Mouse (Mus musculus) hindbrain, embryonic 13.5 days (tissue): ENCODE data around the gene Kctd2. TPM values are rescaled to one million over a fixed set of nuclear protein-coding genes. Genes with fewer than 3 reads are reported as not detected.

Experiments
- ATAC-seq: fragments of 200-750 bp; cut with Nextera tagmentation; 2 replicates; pipeline ENCODE4 v1.8.0; 2017; ENCODE audit warnings: moderate TSS enrichment; ENCODE audit not compliant: low FRiP score
- H3K27ac ChIP-seq: fragments of 300-500 bp; sonication (generic); 2 replicates; pipeline ENCODE4 v1.5.1; 2015; ENCODE audit warnings: inconsistent platforms, mild to moderate bottlenecking, moderate library complexity
- H3K27me3 ChIP-seq: fragments of 300-500 bp; sonication (generic); 2 replicates; pipeline ENCODE4 v1.6.1; 2015; ENCODE audit warnings: mild to moderate bottlenecking, inconsistent platforms
- H3K36me3 ChIP-seq: fragments of 300-500 bp; sonication (generic); 2 replicates; pipeline ENCODE4 v1.6.1; 2015; ENCODE audit warnings: mild to moderate bottlenecking, inconsistent platforms
- H3K4me1 ChIP-seq: fragments of 300-500 bp; sonication (generic); replicated peaks from 2 replicates; pipeline ENCODE4 v1.6.1; 2015; ENCODE audit warnings: inconsistent platforms
- H3K4me2 ChIP-seq: fragments of 300-500 bp; sonication (generic); 2 replicates; pipeline ENCODE4 v1.6.1; 2015; ENCODE audit warnings: inconsistent platforms, mild to moderate bottlenecking, moderate library complexity
- H3K4me3 ChIP-seq: fragments of 300-500 bp; sonication (generic); 2 replicates; pipeline ENCODE4 v1.5.1; 2015; ENCODE audit warnings: mild to moderate bottlenecking, inconsistent platforms
- H3K9ac ChIP-seq: fragments of 300-500 bp; sonication (generic); 2 replicates; pipeline ENCODE4 v1.6.1; 2015; ENCODE audit warnings: mild to moderate bottlenecking, inconsistent platforms
- H3K9me3 ChIP-seq: fragments of 300-500 bp; sonication (generic); 2 replicates; pipeline ENCODE4 v1.6.1; 2016; ENCODE audit warnings: inconsistent platforms
- WGBS: fragments of 180-500 bp; shearing (Covaris S2); methylation state at CpG from one replicate; pipeline ENCODE4 v1.1.7; 2015; 5-methylcytosine and 5-hydroxymethylcytosine counted together
- polyA plus RNA-seq: library from polyadenylated mRNA; unstranded; fragments of >200 nt; fragmentation: Nextera tagmentation; extraction: Ambion mirVana; gene quantifications from 2 replicates; pipeline ENCODE4 v1.2.1, GENCODE M21; 2015

Gene Kctd2
- polyA plus RNA-seq, 1 experiment from 2014 or later = 22.2 TPM

GRCm38 (mm10) chr11:115427482-115428331 lies 7.8 kb downstream of the Kctd2 start:
- peak overlapping the region; percentile 39; the same call in 1 of the 2 replicates for H3K9ac ChIP-seq
- H3K9me3 ChIP-seq = no peaks in the 10 kb centered on the region
- peak overlapping the region; percentile 63 for H3K27ac ChIP-seq
- peaks cover 11% of the 10 kb centered on the region for H3K4me1 ChIP-seq
- H3K27me3 ChIP-seq = no peaks in the 10 kb centered on the region
- no peak overlapping the region for H3K4me3 ChIP-seq
- 33% methylated on average over 20 of the region's 20 CpGs for WGBS
- peaks cover 78% of the 10 kb centered on the region for H3K36me3 ChIP-seq
- ATAC-seq = peak; percentile 71
- H3K4me2 ChIP-seq = peak overlapping the region; percentile 36

GRCm38 (mm10) chr11:115429307-115429706 lies 9.4 kb downstream of the Kctd2 start:
- Histone ChIP-seq H3K4me1 (peaks cover 11% of the 10 kb centered on the region), H3K4me2 (no peak overlapping the region), H3K27me3 (no peaks in the 10 kb centered on the region), H3K36me3 (peaks cover 79% of the 10 kb centered on the region), H3K27ac (no peak overlapping the region), H3K9me3 (no peaks in the 10 kb centered on the region), H3K4me3 (no peak overlapping the region), H3K9ac (no peak overlapping the region)
- 89% methylated on average over 7 of the region's 7 CpGs for WGBS
- no peak for ATAC-seq

- H3K36me3 ChIP-seq = peaks cover 66% of the 10 kb centered on the region
- no peak overlapping the region for H3K4me3 ChIP-seq
- peaks cover 16% of the 10 kb centered on the region for H3K4me1 ChIP-seq
- WGBS = 93% methylated on average over 6 of the region's 6 CpGs
- no peak overlapping the region for H3K4me2 ChIP-seq
- H3K27me3 ChIP-seq = peaks cover 9% of the 10 kb centered on the region
- no peak overlapping the region for H3K9ac ChIP-seq
- H3K27ac ChIP-seq = no peak overlapping the region
- ATAC-seq = no peak
- no peaks in the 10 kb centered on the region for H3K9me3 ChIP-seq
Observed at GRCm38 (mm10) chr11:115430561-115430960, 10.6 kb downstream of the Kctd2 start.

GRCm38 (mm10) chr11:115432814-115433213 lies 12.9 kb downstream of the Kctd2 start:
- Histone ChIP-seq H3K4me3 (no peak overlapping the region), H3K27ac (no peak overlapping the region), H3K9ac (no peak overlapping the region), H3K4me2 (no peak overlapping the region), H3K36me3 (peaks cover 46% of the 10 kb centered on the region), H3K4me1 (peaks cover 18% of the 10 kb centered on the region), H3K27me3 (peaks cover 9% of the 10 kb centered on the region), H3K9me3 (no peaks in the 10 kb centered on the region)
- no peak for ATAC-seq
- 86% methylated on average over 4 of the region's 4 CpGs for WGBS

- Histone ChIP-seq H3K27ac (no peak overlapping the region), H3K9ac (no peak overlapping the region), H3K4me3 (no peak overlapping the region), H3K4me1 (peaks cover 14% of the 10 kb centered on the region), H3K4me2 (no peak overlapping the region), H3K36me3 (peaks cover 46% of the 10 kb centered on the region), H3K27me3 (peaks cover 9% of the 10 kb centered on the region), H3K9me3 (no peaks in the 10 kb centered on the region)
- WGBS = 83% methylated on average over 6 of the region's 6 CpGs
- ATAC-seq = no peak
Observed at GRCm38 (mm10) chr11:115433342-115433741, 13.4 kb downstream of the Kctd2 start.

GRCm38 (mm10) chr11:115435596-115436337 lies 15.8 kb downstream of the Kctd2 start:
- Histone ChIP-seq H3K4me1 (peaks cover 14% of the 10 kb centered on the region), H3K27ac (no peak overlapping the region), H3K36me3 (peaks cover 24% of the 10 kb centered on the region), H3K9me3 (no peaks in the 10 kb centered on the region), H3K4me3 (peak overlapping the region; percentile 27), H3K27me3 (peaks cover 9% of the 10 kb centered on the region), H3K4me2 (peak overlapping the region; percentile 54), H3K9ac (peak overlapping the region; percentile 67)
- ATAC-seq = peak; percentile 54; the same call in 1 of the 2 replicates
- WGBS = 5% methylated on average over 31 of the region's 31 CpGs

GRCm38 (mm10) chr11:115437571-115438122 lies 17.7 kb downstream of the Kctd2 start:
- ATAC-seq = no peak
- Histone ChIP-seq H3K9me3 (no peaks in the 10 kb centered on the region), H3K9ac (no peak overlapping the region), H3K27me3 (peaks cover 9% of the 10 kb centered on the region), H3K4me1 (peaks cover 17% of the 10 kb centered on the region), H3K4me3 (no peak overlapping the region), H3K36me3 (peaks cover 5% of the 10 kb centered on the region), H3K27ac (no peak overlapping the region), H3K4me2 (no peak overlapping the region)
- WGBS = 82% methylated on average over 5 of the region's 5 CpGs

GRCm38 (mm10) chr11:115439326-115439725 lies 19.4 kb downstream of the Kctd2 start:
- Histone ChIP-seq H3K27me3 (peaks cover 9% of the 10 kb centered on the region), H3K27ac (no peak overlapping the region), H3K4me3 (no peak overlapping the region), H3K9ac (no peak overlapping the region), H3K4me1 (peaks cover 17% of the 10 kb centered on the region), H3K9me3 (no peaks in the 10 kb centered on the region), H3K4me2 (no peak overlapping the region), H3K36me3 (no peaks in the 10 kb centered on the region)
- ATAC-seq = no peak
- WGBS = 85% methylated on average over 3 of the region's 3 CpGs

GRCm38 (mm10) chr11:115439906-115440595 lies 20.1 kb downstream of the Kctd2 start, which contains the start of gene Trim80:
Gene Trim80 (plus strand): TSS chr11:115440545.
- Histone ChIP-seq H3K27ac (no peak within 1 kb of the TSS), H3K4me1 (peaks cover 17% of the 10 kb centered on the region), H3K9me3 (no peaks in the 10 kb centered on the region), H3K4me3 (no peak within 1 kb of the TSS), H3K4me2 (no peak within 1 kb of the TSS), H3K9ac (no peak within 1 kb of the TSS), H3K36me3 (no peaks in the 10 kb centered on the region), H3K27me3 (peaks cover 5% of the 10 kb centered on the region)
- no peak for ATAC-seq
- WGBS = 94% methylated on average over 9 of the region's 9 CpGs

GRCm38 (mm10) chr11:115441417-115441816 lies 21.5 kb downstream of the Kctd2 start:
- no peak overlapping the region for H3K27ac ChIP-seq
- no peak overlapping the region for H3K4me3 ChIP-seq
- H3K27me3 ChIP-seq = no peaks in the 10 kb centered on the region
- ATAC-seq = no peak
- H3K4me1 ChIP-seq = peaks cover 4% of the 10 kb centered on the region; the same call in 1 of the 2 replicates
- 55% methylated on average over 15 of the region's 15 CpGs for WGBS
- H3K36me3 ChIP-seq = no peaks in the 10 kb centered on the region
- H3K9me3 ChIP-seq = no peaks in the 10 kb centered on the region
- no peak overlapping the region for H3K9ac ChIP-seq
- H3K4me2 ChIP-seq = no peak overlapping the region

- Histone ChIP-seq H3K4me1 (no peaks in the 10 kb centered on the region), H3K36me3 (no peaks in the 10 kb centered on the region), H3K4me3 (no peak overlapping the region), H3K9me3 (no peaks in the 10 kb centered on the region), H3K27ac (no peak overlapping the region), H3K9ac (no peak overlapping the region), H3K4me2 (no peak overlapping the region), H3K27me3 (0 out of 2 replicates have a peak, but pooled peaks cover 3% of the 10 kb centered on the region)
- WGBS = 81% methylated on average over 3 of the region's 3 CpGs
- ATAC-seq = no peak
Observed at GRCm38 (mm10) chr11:115446906-115447305, 27.0 kb downstream of the Kctd2 start.
